Comparison of ENCODE assay signal across 16 mouse cellular contexts in genomic region chr8:13491491-13492010, GRCm38 (mm10). TPM values are rescaled to one million over a fixed set of nuclear protein-coding genes. Genes with fewer than 3 reads are reported as not detected.
DNase-seq lines count a peak whose midpoint lies in the region; ATAC-seq and TF ChIP-seq lines count a peak whose summit lies in the region.
"Had no signal": no experiment of that assay in that cellular context is flagged by ENCODE, and none has a peak within 500 bp of the region (broad histone marks: within the 10 kb centered on the region; RNA-seq: fewer than 3 reads in every experiment).

No protein-coding gene starts in this region.

- peaks cover 59% of the 10 kb centered on the region for H3K4me1 ChIP-seq in heart, embryonic 13.5 days
- peaks cover 20% of the 10 kb centered on the region for H3K4me1 ChIP-seq in heart, embryonic 11.5 days (ENCODE audit: control insufficient read depth, insufficient read depth, low read length)
- H3K4me1 ChIP-seq in heart, postnatal 0 days (ENCODE audit: control insufficient read depth, insufficient read depth) = peaks cover 49% of the 10 kb centered on the region
- H3K4me1 ChIP-seq in heart, embryonic 10.5 days = peaks cover 50% of the 10 kb centered on the region
- peaks cover 12% of the 10 kb centered on the region for H3K4me1 ChIP-seq in stomach, postnatal 0 days (replicated peaks; ENCODE audit: control insufficient read depth, insufficient read depth)
- H3K4me1 ChIP-seq in forebrain, embryonic 13.5 days = peaks cover 22% of the 10 kb centered on the region

- intact Hi-C loops in gastrocnemius, postnatal 36 days (cut with DNase I) = loop anchor here (5.0 kb wide), 1 partner anchor 56 kb away; no protein-coding TSS in a partner anchor

- TF ChIP-seq EP300 in heart, postnatal 0 days (IDR thresholded peaks at IDR 0.05; ENCODE audit: low read depth) = no peak
- TF ChIP-seq EP300 in stomach, postnatal 0 days (optimal IDR thresholded peaks at IDR 0.05) = no peak

- ATAC-seq in heart, embryonic 13.5 days (ENCODE audit: extremely low read depth, insufficient number of reproducible peaks, low FRiP score, low TSS enrichment) = no peak
- no peak for ATAC-seq in heart, embryonic 11.5 days (replicated peaks; ENCODE audit: insufficient number of reproducible peaks, low FRiP score, low TSS enrichment)
- ATAC-seq in heart, postnatal 0 days (ENCODE audit: insufficient read depth, low read depth) = no peak
- ATAC-seq in stomach, postnatal 0 days (ENCODE audit: low FRiP score, low TSS enrichment) = no peak
- ATAC-seq in forebrain, embryonic 13.5 days = no peak
- ATAC-seq: forebrain, postnatal 0 days; hindbrain, postnatal 0 days had no signal

- 74% methylated on average over 14 of the region's 14 CpGs for WGBS in heart, embryonic 13.5 days
- 71% methylated on average over 14 of the region's 14 CpGs for WGBS in heart, embryonic 11.5 days (ENCODE audit: insufficient replicate concordance)
- 65% methylated on average over 14 of the region's 14 CpGs for WGBS in heart, postnatal 0 days
- 78% methylated on average over 14 of the region's 14 CpGs for WGBS in heart, embryonic 10.5 days
- WGBS in stomach, postnatal 0 days = 78% methylated on average over 14 of the region's 14 CpGs
- WGBS in forebrain, embryonic 13.5 days = 90% methylated on average over 14 of the region's 14 CpGs

- peak; percentile 2 to 9 for DNase-seq in gastrocnemius, postnatal 36 days
- DNase-seq in gastrocnemius, postnatal 4 days (ENCODE audit: low spot score in 2 of 2) = no peak
- DNase-seq in heart, postnatal 0 days (ENCODE audit: low spot score) = no peak
- no peak for DNase-seq in heart, embryonic 10.5 days (ENCODE audit: low spot score)
- no peak for DNase-seq in stomach, postnatal 0 days (ENCODE audit: low spot score)
- DNase-seq: cerebellum, adult 2 months; cerebellum, postnatal 10 days; forebrain, postnatal 0 days had no signal

- H3K9me3 ChIP-seq in heart, embryonic 13.5 days = no peaks in the 10 kb centered on the region
- no peaks in the 10 kb centered on the region for H3K9me3 ChIP-seq in heart, embryonic 11.5 days (replicated peaks; ENCODE audit: control insufficient read depth, low read length)
- H3K9me3 ChIP-seq in heart, postnatal 0 days (replicated peaks; ENCODE audit: control insufficient read depth, low read length) = no peaks in the 10 kb centered on the region
- H3K9me3 ChIP-seq in heart, embryonic 10.5 days = no peaks in the 10 kb centered on the region
- no peaks in the 10 kb centered on the region for H3K9me3 ChIP-seq in stomach, postnatal 0 days (ENCODE audit: control insufficient read depth, low read length)
- no peaks in the 10 kb centered on the region for H3K9me3 ChIP-seq in forebrain, embryonic 13.5 days (replicated peaks)
- H3K9me3 ChIP-seq: forebrain, embryonic 12.5 days; hindbrain, embryonic 13.5 days had no signal

- H3K4me3 ChIP-seq in heart, embryonic 13.5 days = 0 out of 2 replicates have a peak overlapping the region, but pooled peaks have one; percentile 18
- H3K4me3 ChIP-seq in heart, embryonic 11.5 days (ENCODE audit: low read depth, low read length) = no peak overlapping the region
- H3K4me3 ChIP-seq in heart, postnatal 0 days (ENCODE audit: low read depth, low read length) = no peak overlapping the region
- no peak overlapping the region for H3K4me3 ChIP-seq in heart, embryonic 10.5 days
- 0 out of 2 replicates have a peak overlapping the region, but pooled peaks have one; percentile 78 for H3K4me3 ChIP-seq in stomach, postnatal 0 days (ENCODE audit: low read depth, low read length)
- H3K4me3 ChIP-seq in forebrain, embryonic 13.5 days = no peak overlapping the region
- H3K4me3 ChIP-seq: forebrain, embryonic 12.5 days; hindbrain, embryonic 13.5 days had no signal

- H3K27ac ChIP-seq in heart, embryonic 13.5 days (replicated peaks) = peak overlapping the region; percentile 78; the same call in 1 of the 2 replicates
- H3K27ac ChIP-seq in heart, embryonic 11.5 days (ENCODE audit: low read depth, low read length) = no peak overlapping the region
- peak overlapping the region; percentile 95 for H3K27ac ChIP-seq in heart, postnatal 0 days (ENCODE audit: low read depth)
- no peak overlapping the region for H3K27ac ChIP-seq in heart, embryonic 10.5 days
- H3K27ac ChIP-seq in stomach, postnatal 0 days (replicated peaks) = 0 out of 2 replicates have a peak overlapping the region, but pooled peaks have one; percentile 40
- no peak overlapping the region for H3K27ac ChIP-seq in forebrain, embryonic 13.5 days
- H3K27ac ChIP-seq: forebrain, embryonic 12.5 days; hindbrain, embryonic 13.5 days; hindbrain, postnatal 0 days; kidney, postnatal 0 days had no signal

- H3K4me2 ChIP-seq in heart, embryonic 13.5 days = peak overlapping the region; percentile 82
- no peak overlapping the region for H3K4me2 ChIP-seq in heart, embryonic 11.5 days
- peak overlapping the region; percentile 70 for H3K4me2 ChIP-seq in heart, postnatal 0 days (ENCODE audit: low read depth, low read length)
- peak overlapping the region; percentile 82 for H3K4me2 ChIP-seq in stomach, postnatal 0 days (replicated peaks; ENCODE audit: low read depth)
- no peak overlapping the region for H3K4me2 ChIP-seq in forebrain, embryonic 13.5 days
- H3K4me2 ChIP-seq: forebrain, embryonic 12.5 days had no signal

- H3K36me3 ChIP-seq in heart, embryonic 13.5 days = peaks cover 12% of the 10 kb centered on the region
- H3K36me3 ChIP-seq in heart, embryonic 11.5 days (ENCODE audit: control insufficient read depth, insufficient read depth, low read length) = no peaks in the 10 kb centered on the region
- 0 out of 2 replicates have a peak, but pooled peaks cover 4% of the 10 kb centered on the region for H3K36me3 ChIP-seq in heart, postnatal 0 days (replicated peaks; ENCODE audit: control insufficient read depth, insufficient read depth, low read length)
- H3K36me3 ChIP-seq in heart, embryonic 10.5 days = no peaks in the 10 kb centered on the region
- H3K36me3 ChIP-seq in stomach, postnatal 0 days (ENCODE audit: control insufficient read depth, insufficient read depth, low read length) = no peaks in the 10 kb centered on the region; the same call in 1 of the 2 replicates
- no peaks in the 10 kb centered on the region for H3K36me3 ChIP-seq in forebrain, embryonic 13.5 days (ENCODE audit: poor library complexity, severe bottlenecking)
- H3K36me3 ChIP-seq: forebrain, embryonic 12.5 days; hindbrain, embryonic 13.5 days had no signal

- peak overlapping the region; percentile 58 for H3K9ac ChIP-seq in heart, embryonic 13.5 days
- H3K9ac ChIP-seq in heart, embryonic 11.5 days (ENCODE audit: low read depth, low read length) = no peak overlapping the region
- H3K9ac ChIP-seq in heart, postnatal 0 days (replicated peaks; ENCODE audit: low read depth, low read length) = 0 out of 2 replicates have a peak overlapping the region, but pooled peaks have one; percentile 14
- no peak overlapping the region for H3K9ac ChIP-seq in stomach, postnatal 0 days (ENCODE audit: low read length)
- H3K9ac ChIP-seq in forebrain, embryonic 13.5 days = no peak overlapping the region
- H3K9ac ChIP-seq: forebrain, embryonic 12.5 days; forebrain, postnatal 0 days; hindbrain, embryonic 13.5 days had no signal

- H3K27me3 ChIP-seq in heart, embryonic 13.5 days (replicated peaks) = peaks cover 39% of the 10 kb centered on the region
- peaks cover 27% of the 10 kb centered on the region for H3K27me3 ChIP-seq in heart, embryonic 11.5 days (ENCODE audit: control insufficient read depth, insufficient read depth, low read length)
- no peaks in the 10 kb centered on the region for H3K27me3 ChIP-seq in heart, postnatal 0 days (ENCODE audit: control insufficient read depth, insufficient read depth, low read length)
- peaks cover 51% of the 10 kb centered on the region for H3K27me3 ChIP-seq in heart, embryonic 10.5 days (ENCODE audit: insufficient read depth, poor library complexity, severe bottlenecking)
- no peaks in the 10 kb centered on the region for H3K27me3 ChIP-seq in stomach, postnatal 0 days (ENCODE audit: control insufficient read depth, insufficient read depth, low read length)
- H3K27me3 ChIP-seq in forebrain, embryonic 13.5 days = peaks cover 46% of the 10 kb centered on the region

- TF ChIP-seq CTCF in heart, postnatal 0 days (IDR thresholded peaks at IDR 0.05; ENCODE audit: low read depth) = peak; percentile 1; the same call in 1 of the 2 replicates
- TF ChIP-seq CTCF in stomach, postnatal 0 days (IDR thresholded peaks at IDR 0.05; ENCODE audit: low read depth) = no peak

RNA-seq across cellular contexts. Expression of gene Gas6, which starts 2.7 kb away (rescaled TPM):
- 10 to 100 TPM; 55.1 to 58.8 TPM for total RNA-seq in gastrocnemius, postnatal 36 days (2021)
- total RNA-seq in gastrocnemius, postnatal 4 days (2021) = 100 to 1,000 TPM; 111 to 121 TPM
- 101 and 110 TPM in 2 replicates for polyA plus RNA-seq in heart, embryonic 13.5 days (2015; fragmentation: Nextera tagmentation; extraction: Ambion mirVana)
- polyA plus RNA-seq in heart, embryonic 11.5 days (2014; fragmentation: Nextera tagmentation; extraction: Ambion mirVana) = 12.4 and 17.7 TPM in 2 replicates
- 275 and 304 TPM in 2 replicates for total RNA-seq in heart, postnatal 0 days (2014; rRNA removed; ENCODE audit: low replicate concordance)
- 175 and 179 TPM in 2 replicates for polyA plus RNA-seq in heart, postnatal 0 days (2015; fragmentation: Nextera tagmentation; extraction: Ambion mirVana)
- 13.8 and 23.3 TPM in 2 replicates for polyA plus RNA-seq in heart, embryonic 10.5 days (2016; fragmentation: Nextera tagmentation; extraction: Ambion mirVana)
- polyA plus RNA-seq in stomach, postnatal 0 days (2015; fragmentation: Nextera tagmentation; extraction: Ambion mirVana) = 197 and 213 TPM in 2 replicates
- polyA plus RNA-seq in forebrain, embryonic 13.5 days (2015; fragmentation: Nextera tagmentation; extraction: Ambion mirVana) = 11.3 and 12.3 TPM in 2 replicates

RNA-seq across cellular contexts. Expression of gene Tmem255b, which starts 56.6 kb away (rescaled TPM):
- 1 to 10 TPM; 2.7 to 2.8 TPM for total RNA-seq in gastrocnemius, postnatal 36 days (2021)
- 1 to 10 TPM; 3.0 to 5.5 TPM for total RNA-seq in gastrocnemius, postnatal 4 days (2021)
- polyA plus RNA-seq in heart, embryonic 13.5 days (2015; fragmentation: Nextera tagmentation; extraction: Ambion mirVana) = 0.62 and 0.71 TPM in 2 replicates
- 0.25 and 0.33 TPM in 2 replicates for polyA plus RNA-seq in heart, embryonic 11.5 days (2014; fragmentation: Nextera tagmentation; extraction: Ambion mirVana)
- total RNA-seq in heart, postnatal 0 days (2014; rRNA removed; ENCODE audit: low replicate concordance) = 3.1 and 8.9 TPM in 2 replicates
- polyA plus RNA-seq in heart, postnatal 0 days (2015; fragmentation: Nextera tagmentation; extraction: Ambion mirVana) = 3.3 and 3.6 TPM in 2 replicates
- 0.18 TPM in 1 of 2 replicates, not detected in the other for polyA plus RNA-seq in heart, embryonic 10.5 days (2016; fragmentation: Nextera tagmentation; extraction: Ambion mirVana)
- polyA plus RNA-seq in stomach, postnatal 0 days (2015; fragmentation: Nextera tagmentation; extraction: Ambion mirVana) = 5.5 and 6.3 TPM in 2 replicates
- polyA plus RNA-seq in forebrain, embryonic 13.5 days (2015; fragmentation: Nextera tagmentation; extraction: Ambion mirVana) = not detected in 2 replicates
- total RNA-seq: hematopoietic stem cell, adult 5-6 weeks had no signal

Comparison
In these comparisons a context has a peak if more than half of its experiments do, and no peak if none do; other contexts are left out.
1. DNase-seq: peak in gastrocnemius, postnatal 36 days (2 of 2); none in gastrocnemius, postnatal 4 days (0 of 2), heart, postnatal 0 days (single experiment), heart, embryonic 10.5 days (single experiment) and stomach, postnatal 0 days (single experiment).
2. H3K27ac ChIP-seq: peak in heart, embryonic 13.5 days (single experiment), heart, postnatal 0 days (single experiment) and stomach, postnatal 0 days (single experiment); none in heart, embryonic 11.5 days (single experiment), heart, embryonic 10.5 days (single experiment) and forebrain, embryonic 13.5 days (single experiment).
3. H3K4me2 ChIP-seq: peak in heart, embryonic 13.5 days (single experiment), heart, postnatal 0 days (single experiment) and stomach, postnatal 0 days (single experiment); none in heart, embryonic 11.5 days (single experiment) and forebrain, embryonic 13.5 days (single experiment).
4. H3K4me3 ChIP-seq: peak in heart, embryonic 13.5 days (single experiment) and stomach, postnatal 0 days (single experiment); none in heart, embryonic 11.5 days (single experiment), heart, postnatal 0 days (single experiment), heart, embryonic 10.5 days (single experiment) and forebrain, embryonic 13.5 days (single experiment).
5. H3K9ac ChIP-seq: peak in heart, embryonic 13.5 days (single experiment) and heart, postnatal 0 days (single experiment); none in heart, embryonic 11.5 days (single experiment), stomach, postnatal 0 days (single experiment) and forebrain, embryonic 13.5 days (single experiment).